Mouse (Mus musculus) midbrain, embryonic 11.5 days (tissue): ENCODE data around the gene Olfr599. TPM values are rescaled to one million over a fixed set of nuclear protein-coding genes. Genes with fewer than 3 reads are reported as not detected.
"Not testable (repeated sequence)": the region's sequence is repeated elsewhere in the genome, so short reads cannot be mapped to it uniquely, and the experiment has no call there.

Experiments used
- ATAC-seq: fragments of 200-750 bp; cut with Nextera tagmentation; 2 replicates; pipeline ENCODE4 v1.8.0; 2017; ENCODE audit warnings: moderate TSS enrichment, moderate library complexity; ENCODE audit not compliant: low FRiP score
- DNase-seq: peaks from one replicate; pipeline ENCODE4 v3.0.0; 2015; ENCODE audit warnings: low spot score; ENCODE audit errors: missing footprints
- H3K27ac ChIP-seq: fragments of 300-500 bp; sonication (generic); 2 replicates; pipeline ENCODE4 v1.5.1; 2014; ENCODE audit warnings: low read depth, low read length
- H3K27me3 ChIP-seq: fragments of 300-500 bp; sonication (generic); 2 replicates; pipeline ENCODE4 v1.6.1; 2014; ENCODE audit warnings: mild to moderate bottlenecking, low read length, moderate library complexity, mixed read lengths; ENCODE audit not compliant: control insufficient read depth, insufficient read depth
- H3K36me3 ChIP-seq: fragments of 300-500 bp; sonication (generic); 2 replicates; pipeline ENCODE4 v1.6.1; 2014; ENCODE audit warnings: mild to moderate bottlenecking, low read length, moderate library complexity, mixed read lengths; ENCODE audit not compliant: control insufficient read depth, insufficient read depth
- H3K4me1 ChIP-seq: fragments of 300-500 bp; sonication (generic); 2 replicates; pipeline ENCODE4 v1.6.1; 2014; ENCODE audit warnings: low read length; ENCODE audit not compliant: control insufficient read depth, insufficient read depth
- H3K4me2 ChIP-seq: fragments of 300-500 bp; sonication (generic); 2 replicates; pipeline ENCODE4 v1.6.1; 2014; ENCODE audit warnings: mild to moderate bottlenecking, moderate library complexity
- H3K4me3 ChIP-seq: fragments of 300-500 bp; sonication (generic); 2 replicates; pipeline ENCODE4 v1.5.1; 2014; ENCODE audit warnings: low read depth, low read length
- H3K9ac ChIP-seq: fragments of 300-500 bp; sonication (generic); 2 replicates; pipeline ENCODE4 v1.6.1; 2014; ENCODE audit warnings: low read length
- H3K9me3 ChIP-seq: fragments of 300-500 bp; sonication (generic); 2 replicates; pipeline ENCODE4 v1.6.1; 2016; ENCODE audit warnings: low read length; ENCODE audit not compliant: control insufficient read depth
- WGBS: fragments of 180-500 bp; shearing (Covaris S2); extraction: QIAGEN DNeasy Blood & Tissue Kit; methylation state at CpG from one replicate; pipeline ENCODE4 v1.1.7; 2014; 5-methylcytosine and 5-hydroxymethylcytosine counted together
- polyA plus RNA-seq: library from polyadenylated mRNA; unstranded; fragments of >200 nt; fragmentation: Nextera tagmentation; extraction: Ambion mirVana; gene quantifications from 2 replicates; pipeline ENCODE4 v1.2.1, GENCODE M21; 2014

The Olfr599 gene
- not detected in 2 replicates for polyA plus RNA-seq

DNA sequence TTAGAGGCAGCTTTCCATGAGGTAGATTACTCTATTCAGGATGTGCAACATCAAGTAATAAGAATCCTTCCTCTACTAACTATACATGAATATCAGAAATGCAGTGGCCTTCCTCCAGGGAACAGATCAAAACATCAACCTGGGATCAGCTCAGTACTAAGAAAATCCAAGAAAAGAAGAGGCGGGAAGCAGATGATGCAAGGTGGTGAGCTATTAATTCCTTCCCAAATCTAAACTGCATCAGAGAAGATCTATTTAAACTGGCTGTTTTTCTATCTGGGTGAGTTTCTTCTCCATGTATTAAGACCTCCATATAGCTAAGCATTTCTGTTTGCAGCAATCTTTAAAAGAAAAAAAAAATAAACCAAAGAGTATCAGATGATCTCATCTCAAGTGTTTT lies at the start of gene Olfr599:
Olfr599 (plus strand) TSS at position 301 of the 400 bp plus-strand sequence.
- Histone ChIP-seq H3K4me3 (no peak within 1 kb of the TSS), H3K27ac (no peak within 1 kb of the TSS), H3K9me3 (no peaks in the 10 kb centered on the region), H3K36me3 (no peaks in the 10 kb centered on the region), H3K9ac (no peak within 1 kb of the TSS), H3K4me2 (no peak within 1 kb of the TSS), H3K27me3 (no peaks in the 10 kb centered on the region), H3K4me1 (no peaks in the 10 kb centered on the region)
- no peak for DNase-seq
- WGBS: 84% methylated on average over 1 of the region's 1 CpGs
- ATAC-seq: no peak

DNA sequence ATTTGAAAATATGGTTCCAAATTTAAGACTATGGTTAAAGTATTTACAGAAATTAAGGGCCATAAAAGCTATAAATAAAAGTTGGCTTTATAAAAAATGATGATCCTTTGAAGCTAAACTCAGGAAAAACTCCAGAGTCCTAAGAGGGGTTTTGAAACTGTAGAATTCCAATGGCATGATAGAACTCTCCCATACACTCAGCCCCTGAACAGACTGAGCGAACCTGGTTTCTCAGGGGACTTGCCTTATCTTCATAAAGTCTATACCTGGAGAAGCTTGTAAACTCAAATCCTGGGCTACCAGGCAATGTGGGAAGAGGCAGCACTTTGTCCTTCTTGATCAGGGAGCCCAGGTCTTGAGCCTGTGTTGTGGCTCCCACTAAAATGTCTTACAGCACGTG lies 30.4 kb upstream of the Olfr599 start, which contains the start of gene Olfr596:
Olfr596 (plus strand) TSS at position 301 of the 400 bp plus-strand sequence.
- H3K36me3 ChIP-seq, H3K9me3 ChIP-seq, H3K27ac ChIP-seq, DNase-seq, H3K4me3 ChIP-seq, H3K4me2 ChIP-seq, H3K27me3 ChIP-seq, H3K9ac ChIP-seq, ATAC-seq, H3K4me1 ChIP-seq: not testable (repeated sequence)
- WGBS: 91% methylated on average over 2 of the region's 2 CpGs

DNA sequence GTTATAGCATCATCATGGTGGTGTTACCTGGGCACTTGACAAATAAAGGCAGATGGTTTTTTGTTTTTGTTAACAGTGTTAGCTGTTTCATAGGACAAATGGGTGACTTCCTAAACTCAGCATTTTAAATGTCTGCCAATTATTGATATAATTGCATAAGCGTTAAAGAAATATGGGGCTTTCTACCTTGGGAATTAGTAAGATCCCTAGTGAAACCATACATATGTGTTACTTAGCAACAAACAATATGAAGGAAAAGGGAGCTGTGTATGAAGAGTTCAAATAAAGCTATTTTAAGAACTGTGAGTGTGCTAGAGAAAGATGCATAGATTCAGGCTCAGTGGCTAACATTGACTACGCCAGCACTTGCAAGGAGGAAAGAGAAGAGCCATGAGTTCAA lies 19.7 kb upstream of the Olfr599 start, which contains the start of gene Olfr597:
Olfr597 (plus strand) TSS at position 301 of the 400 bp plus-strand sequence.
- not testable (repeated sequence) for H3K9me3 ChIP-seq, H3K9ac ChIP-seq, ATAC-seq, H3K36me3 ChIP-seq, DNase-seq, H3K27me3 ChIP-seq, H3K4me2 ChIP-seq, H3K4me1 ChIP-seq, H3K27ac ChIP-seq, H3K4me3 ChIP-seq
- WGBS: 90% methylated on average over 2 of the region's 2 CpGs

DNA sequence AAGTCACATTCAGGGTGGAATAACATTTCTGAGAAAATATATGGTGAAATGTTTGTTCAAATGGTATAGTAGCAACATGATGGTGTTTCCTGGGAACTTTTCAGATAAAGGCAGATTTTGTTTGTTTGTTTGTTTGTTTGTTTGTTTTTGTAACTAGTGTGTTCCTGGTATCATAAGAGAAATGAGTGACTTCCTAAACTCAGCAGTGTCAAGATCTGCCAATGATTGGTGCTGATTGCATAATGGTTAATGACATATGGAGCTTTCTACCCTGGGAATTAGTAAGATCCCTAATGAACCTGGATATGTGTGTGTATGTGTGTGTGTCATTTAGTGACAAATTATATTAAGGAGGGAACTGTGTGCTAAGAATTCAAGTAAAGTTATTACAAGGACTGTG lies 12.4 kb upstream of the Olfr599 start, which contains the start of gene Olfr598:
Olfr598 (plus strand) TSS at position 301 of the 400 bp plus-strand sequence.
- Histone ChIP-seq H3K4me2 (no peak within 1 kb of the TSS), H3K9ac (no peak within 1 kb of the TSS), H3K36me3 (no peaks in the 10 kb centered on the region), H3K27ac (no peak within 1 kb of the TSS), H3K9me3 (no peaks in the 10 kb centered on the region), H3K4me1 (no peaks in the 10 kb centered on the region), H3K4me3 (no peak within 1 kb of the TSS), H3K27me3 (no peaks in the 10 kb centered on the region)
- ATAC-seq (no peak), DNase-seq (no peak)

DNA sequence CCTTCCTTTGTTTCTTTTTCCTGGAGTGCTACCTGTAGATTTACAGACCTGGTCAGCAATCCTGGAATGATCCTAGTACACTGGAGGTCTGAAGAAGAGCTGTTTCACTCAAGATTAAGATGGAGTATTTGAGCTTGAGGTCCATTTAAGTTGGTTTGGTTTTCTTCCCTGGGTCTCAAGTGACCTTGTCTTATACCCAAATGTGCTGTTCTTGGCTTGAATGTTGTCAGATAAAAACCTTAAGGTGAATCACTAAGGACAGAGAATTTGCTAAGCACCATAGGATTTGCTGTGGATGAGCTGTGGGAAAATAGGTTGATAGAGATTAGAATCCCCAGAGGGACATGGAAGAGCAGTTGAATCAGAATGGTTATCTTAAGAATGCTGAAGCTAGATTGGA lies 13.9 kb downstream of the Olfr599 start, which contains the start of gene Olfr600:
Olfr600 (minus strand) TSS at position 101 of the 400 bp plus-strand sequence.
- Histone ChIP-seq H3K9ac (no peak within 1 kb of the TSS), H3K4me1 (no peaks in the 10 kb centered on the region), H3K4me3 (no peak within 1 kb of the TSS), H3K36me3 (no peaks in the 10 kb centered on the region), H3K9me3 (no peaks in the 10 kb centered on the region), H3K27me3 (no peaks in the 10 kb centered on the region), H3K27ac (no peak within 1 kb of the TSS), H3K4me2 (no peak within 1 kb of the TSS)
- ATAC-seq: no peak
- DNase-seq: no peak

DNA sequence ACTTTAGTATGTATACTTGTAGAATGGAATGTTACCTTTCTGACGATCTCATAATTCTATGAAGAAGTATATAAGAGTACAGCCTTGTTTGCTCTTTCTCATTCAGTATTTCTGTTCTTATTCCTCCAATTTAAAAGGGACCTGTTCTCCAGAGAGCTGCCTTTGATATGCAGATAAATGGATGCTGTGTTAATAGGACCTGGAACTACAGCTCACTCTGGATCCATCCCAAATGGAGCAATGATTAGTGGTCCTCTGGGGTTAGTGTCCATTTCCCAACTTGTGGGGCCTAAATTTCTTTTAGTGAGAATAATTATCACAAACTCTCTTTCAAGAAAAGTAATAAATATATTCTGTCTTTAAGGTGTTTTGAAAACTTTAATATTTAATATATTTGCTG lies 26.8 kb downstream of the Olfr599 start, which contains the start of gene Olfr601:
Olfr601 (minus strand) TSS at position 101 of the 400 bp plus-strand sequence.
- H3K9me3 ChIP-seq: no peaks in the 10 kb centered on the region
- H3K4me2 ChIP-seq: no peak within 1 kb of the TSS
- no peaks in the 10 kb centered on the region for H3K36me3 ChIP-seq
- 87% methylated on average over 1 of the region's 1 CpGs for WGBS
- H3K27ac ChIP-seq: no peak within 1 kb of the TSS
- DNase-seq (no peak), ATAC-seq (no peak)
- no peaks in the 10 kb centered on the region for H3K27me3 ChIP-seq
- H3K9ac ChIP-seq: no peak within 1 kb of the TSS
- H3K4me3 ChIP-seq: no peak within 1 kb of the TSS
- H3K4me1 ChIP-seq: no peaks in the 10 kb centered on the region

DNA sequence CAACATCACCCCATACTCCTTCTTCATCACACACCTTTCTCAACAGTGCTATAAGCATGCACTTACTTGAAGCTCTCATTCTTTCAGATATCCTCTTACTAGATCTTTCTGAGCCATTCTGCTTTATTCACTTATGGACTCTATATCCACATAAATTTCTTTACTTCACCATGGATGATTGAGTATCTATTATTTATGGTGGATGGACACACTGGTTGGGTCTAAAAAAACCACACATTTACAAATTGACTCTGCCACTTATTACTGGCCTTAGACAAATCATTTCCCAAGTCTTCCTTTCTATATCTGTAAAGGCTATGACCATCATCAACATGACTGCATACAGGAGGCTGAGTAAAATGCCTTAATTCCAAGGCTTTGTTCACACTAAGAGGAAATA lies 50.4 kb downstream of the Olfr599 start, which contains the start of gene Olfr603:
Olfr603 (minus strand) TSS at position 101 of the 400 bp plus-strand sequence.
- Histone ChIP-seq H3K4me3 (no peak within 1 kb of the TSS), H3K4me1 (no peaks in the 10 kb centered on the region), H3K9me3 (no peaks in the 10 kb centered on the region), H3K27ac (no peak within 1 kb of the TSS), H3K27me3 (no peaks in the 10 kb centered on the region), H3K36me3 (no peaks in the 10 kb centered on the region), H3K4me2 (no peak within 1 kb of the TSS), H3K9ac (no peak within 1 kb of the TSS)
- no peak for ATAC-seq
- DNase-seq: no peak

Other genes with a start within 250 kb of the Olfr599 start
- gene Olfr585, start 238.2 kb upstream of the Olfr599 start, polyA plus RNA-seq: not detected in 2 replicates
- gene Olfr586, start 210.3 kb upstream of the Olfr599 start, polyA plus RNA-seq: not detected in 2 replicates
- not detected in 2 replicates for gene Olfr588-ps1, start 195.0 kb upstream of the Olfr599 start, polyA plus RNA-seq
- gene Olfr589, start 179.6 kb upstream of the Olfr599 start, polyA plus RNA-seq: not detected in 2 replicates
- gene Olfr591, start 157.6 kb upstream of the Olfr599 start, polyA plus RNA-seq: not detected in 2 replicates
- not detected in 2 replicates for gene Olfr592, start 151.1 kb upstream of the Olfr599 start, polyA plus RNA-seq
- gene Olfr593, start 124.1 kb upstream of the Olfr599 start, polyA plus RNA-seq: not detected in 2 replicates
- gene Olfr594, start 118.9 kb upstream of the Olfr599 start, polyA plus RNA-seq: not detected in 2 replicates
- gene Usp17ld, start 83.4 kb upstream of the Olfr599 start, polyA plus RNA-seq: not detected in 2 replicates
- gene Olfr596, start 30.3 kb upstream of the Olfr599 start, polyA plus RNA-seq: not detected in 2 replicates
- gene Olfr597, start 19.6 kb upstream of the Olfr599 start, polyA plus RNA-seq: not detected in 2 replicates
- gene Olfr598, start 12.3 kb upstream of the Olfr599 start, polyA plus RNA-seq: not detected in 2 replicates
- gene Olfr600, start 13.8 kb downstream of the Olfr599 start, polyA plus RNA-seq: not detected in 2 replicates
- gene Olfr601, start 26.7 kb downstream of the Olfr599 start, polyA plus RNA-seq: not detected in 2 replicates
- gene Olfr603, start 50.3 kb downstream of the Olfr599 start, polyA plus RNA-seq: not detected in 2 replicates
- not detected in 2 replicates for gene Usp17lc, start 79.2 kb downstream of the Olfr599 start, polyA plus RNA-seq
- not detected in 2 replicates for gene Olfr605, start 109.5 kb downstream of the Olfr599 start, polyA plus RNA-seq
- not detected in 2 replicates for gene Olfr606, start 113.1 kb downstream of the Olfr599 start, polyA plus RNA-seq
- gene Olfr607, start 128.2 kb downstream of the Olfr599 start, polyA plus RNA-seq: not detected in 2 replicates
- not detected in 2 replicates for gene Olfr608, start 134.0 kb downstream of the Olfr599 start, polyA plus RNA-seq
- gene Olfr609, start 162.1 kb downstream of the Olfr599 start, polyA plus RNA-seq: not detected in 2 replicates
- not detected in 2 replicates for gene Olfr610, start 176.2 kb downstream of the Olfr599 start, polyA plus RNA-seq
- not detected in 2 replicates for gene Olfr611, start 184.9 kb downstream of the Olfr599 start, polyA plus RNA-seq
- gene Olfr612, start 206.8 kb downstream of the Olfr599 start, polyA plus RNA-seq: not detected in 2 replicates
- gene Olfr613, start 212.2 kb downstream of the Olfr599 start, polyA plus RNA-seq: not detected in 2 replicates
- not detected in 2 replicates for gene Olfr615, start 220.2 kb downstream of the Olfr599 start, polyA plus RNA-seq
- gene Olfr616, start 233.2 kb downstream of the Olfr599 start, polyA plus RNA-seq: not detected in 2 replicates
- gene Olfr617, start 237.1 kb downstream of the Olfr599 start, polyA plus RNA-seq: not detected in 2 replicates